Mouse (Mus musculus) spleen, adult 18-20 months (tissue): ENCODE results near the gene St6gal1.
"Not testable (repeated sequence)": the region's sequence is repeated elsewhere in the genome, so short reads cannot be mapped to it uniquely, and the experiment has no call there.

ENCODE experiments used
- DNase-seq, 2 experiments: peaks; one replicate each; pipeline ENCODE4 v3.0.0; 2022; ENCODE audit warnings: mixed read lengths in 2 of 2

Gene St6gal1

DNA sequence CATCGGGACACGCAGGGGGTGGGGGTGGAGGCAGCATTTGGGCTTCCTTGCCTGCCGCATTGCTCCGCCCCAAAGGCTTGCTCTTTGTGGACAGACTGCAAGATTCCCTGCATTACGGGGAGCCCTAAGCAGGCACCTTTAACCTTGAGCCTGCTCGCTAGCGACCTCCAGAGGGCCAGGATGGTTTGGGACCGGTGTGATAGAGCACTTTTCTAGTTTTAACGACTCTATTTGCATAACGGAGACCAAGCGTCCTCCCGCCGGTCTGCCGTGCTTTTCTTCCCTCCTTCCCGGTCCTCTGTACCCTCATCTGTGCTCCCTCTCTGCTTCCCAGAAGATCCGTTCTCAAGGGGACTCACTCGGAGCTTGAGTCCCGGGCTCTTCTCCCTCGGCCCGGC, at the start of gene St6gal1:
Gene St6gal1, plus strand, starts transcription at position 70 of the 398 bp plus-strand sequence.
- DNase-seq = peak; percentile 85 to 94

- no peak for DNase-seq
Measured at GRCm38 (mm10) chr16:23174855-23175254, 49.7 kb upstream of the St6gal1 start.

GRCm38 (mm10) chr16:23175956-23176355, 48.6 kb upstream of the St6gal1 start:
- DNase-seq = no peak

- no peak for DNase-seq
Measured at GRCm38 (mm10) chr16:23177856-23178255, 46.7 kb upstream of the St6gal1 start.

- DNase-seq = no peak
Measured at GRCm38 (mm10) chr16:23178796-23179195, 45.7 kb upstream of the St6gal1 start.

GRCm38 (mm10) chr16:23179436-23179835, 45.1 kb upstream of the St6gal1 start:
- DNase-seq = not testable (repeated sequence)

DNA sequence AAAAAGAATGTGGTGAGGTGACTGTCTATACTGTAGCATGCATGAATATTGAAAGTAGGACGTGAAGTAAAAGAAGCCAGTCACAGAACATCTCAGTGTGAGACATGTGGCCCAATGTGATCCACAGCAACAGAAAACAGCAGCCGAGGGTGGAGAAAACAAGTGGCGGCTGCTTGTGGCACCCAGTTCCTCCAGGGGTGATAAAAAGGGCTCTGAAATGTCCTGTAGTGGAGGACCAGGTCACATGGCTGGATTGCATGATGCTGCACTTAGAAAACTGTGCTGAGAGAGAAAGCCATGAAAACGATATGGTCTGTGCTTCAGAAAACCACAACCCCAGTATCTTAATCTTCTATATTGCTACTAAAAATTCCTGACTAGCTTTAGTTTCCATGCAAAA, 43.5 kb upstream of the St6gal1 start:
- DNase-seq = no peak

DNA sequence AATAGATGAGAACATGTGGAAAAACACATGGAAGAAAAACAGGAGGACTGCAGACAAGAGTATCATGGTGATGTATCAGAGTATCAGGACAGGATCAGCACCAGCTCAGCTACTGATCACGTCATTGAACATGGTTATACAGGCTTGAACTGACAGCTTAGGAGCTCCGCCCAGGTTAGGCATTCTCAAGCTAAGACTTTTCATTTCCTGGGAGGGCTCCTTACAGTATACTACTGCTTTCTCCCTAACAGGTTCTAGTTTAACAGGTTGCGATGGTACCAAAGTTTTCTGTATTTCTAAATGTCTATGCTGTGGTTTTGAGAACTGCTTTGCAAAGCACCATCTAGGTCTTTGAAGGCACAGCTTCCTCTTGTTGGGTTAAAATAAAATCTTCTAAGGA, 43.1 kb upstream of the St6gal1 start:
- no peak for DNase-seq

GRCm38 (mm10) chr16:23181942-23182597, 42.5 kb upstream of the St6gal1 start:
- DNase-seq = no peak

GRCm38 (mm10) chr16:23185824-23186223, 38.7 kb upstream of the St6gal1 start:
- DNase-seq = no peak

GRCm38 (mm10) chr16:23186418-23186817, 38.1 kb upstream of the St6gal1 start:
- no peak for DNase-seq

- no peak for DNase-seq
Measured at GRCm38 (mm10) chr16:23187983-23188382, 36.6 kb upstream of the St6gal1 start.

DNA sequence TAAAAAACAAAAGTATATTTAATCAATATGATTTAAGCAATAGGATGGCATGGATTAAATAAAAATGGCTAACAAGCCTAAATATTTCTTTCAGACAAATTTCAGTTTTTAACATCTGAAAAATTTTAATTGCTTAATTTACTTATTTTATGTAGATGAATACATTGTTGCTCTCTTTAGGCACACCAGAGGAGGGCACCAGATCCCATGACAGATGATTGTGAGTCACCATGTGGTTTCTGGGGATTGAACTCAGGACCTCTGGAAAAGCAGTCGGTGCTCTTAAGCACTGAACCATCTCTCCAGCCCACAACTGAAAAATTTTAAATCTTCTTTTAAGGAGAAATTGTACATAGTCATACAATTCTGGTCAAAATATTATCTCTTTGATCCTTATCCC, 34.9 kb upstream of the St6gal1 start:
- DNase-seq = no peak

- no peak for DNase-seq
Measured at GRCm38 (mm10) chr16:23191560-23192242, 32.8 kb upstream of the St6gal1 start.

DNA sequence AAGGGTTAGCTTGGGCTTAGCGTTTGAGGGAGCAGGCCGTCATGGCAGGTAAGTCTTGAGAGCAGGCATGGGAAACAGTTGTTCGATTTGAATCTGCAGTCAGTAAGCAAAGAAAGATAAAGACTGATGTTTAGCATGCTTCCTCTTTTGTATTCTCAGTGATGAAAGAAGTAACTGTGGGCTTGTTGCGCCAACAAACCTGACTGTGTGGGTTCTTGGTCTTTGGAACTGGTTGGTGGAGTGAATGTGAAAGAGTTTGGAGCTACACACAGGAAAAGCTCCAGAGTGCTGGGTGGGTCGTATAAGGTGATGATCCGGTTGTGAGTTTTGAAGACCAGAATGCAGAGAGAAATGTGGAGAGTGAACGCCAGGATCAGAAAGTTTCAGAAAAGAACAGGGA, 28.9 kb upstream of the St6gal1 start:
- no peak for DNase-seq

DNA sequence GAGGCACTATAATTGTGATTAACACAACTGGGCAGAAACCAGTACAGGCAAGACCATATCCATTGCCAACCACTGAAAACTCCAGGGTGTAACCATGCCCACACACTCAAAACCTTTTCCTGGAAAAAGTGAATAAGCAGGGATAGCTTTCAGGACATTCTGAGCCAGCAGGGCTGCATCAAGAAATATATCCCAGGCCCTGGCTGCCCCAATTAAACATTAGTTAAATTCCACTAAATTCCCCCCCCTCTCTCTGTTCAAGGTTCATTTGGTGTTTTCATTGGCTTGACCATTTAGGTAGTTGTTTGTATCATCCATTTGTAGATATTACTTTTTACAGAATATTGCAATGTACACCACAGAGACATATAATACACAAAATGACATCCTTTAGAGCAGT, 28.2 kb upstream of the St6gal1 start:
- DNase-seq = no peak

DNA sequence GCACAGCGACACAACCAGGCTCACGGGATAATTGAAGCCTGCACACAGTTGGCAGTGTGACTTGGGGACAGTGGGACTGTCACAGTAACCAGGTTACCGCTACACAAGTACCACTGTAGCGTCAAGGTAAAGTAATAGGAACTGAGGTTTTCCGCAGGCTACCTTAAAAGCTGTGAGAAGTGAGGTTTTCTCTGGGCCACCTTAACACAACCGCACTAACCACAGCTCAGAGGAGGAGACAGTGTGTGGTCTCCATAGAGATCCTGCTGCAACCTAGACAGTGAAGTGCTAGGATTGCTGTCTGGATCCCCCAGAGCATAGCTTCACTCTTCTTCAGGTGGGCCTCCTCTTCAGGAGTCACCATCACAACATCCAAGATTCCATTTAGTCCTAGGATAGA, 27.7 kb upstream of the St6gal1 start:
- DNase-seq = no peak

DNA sequence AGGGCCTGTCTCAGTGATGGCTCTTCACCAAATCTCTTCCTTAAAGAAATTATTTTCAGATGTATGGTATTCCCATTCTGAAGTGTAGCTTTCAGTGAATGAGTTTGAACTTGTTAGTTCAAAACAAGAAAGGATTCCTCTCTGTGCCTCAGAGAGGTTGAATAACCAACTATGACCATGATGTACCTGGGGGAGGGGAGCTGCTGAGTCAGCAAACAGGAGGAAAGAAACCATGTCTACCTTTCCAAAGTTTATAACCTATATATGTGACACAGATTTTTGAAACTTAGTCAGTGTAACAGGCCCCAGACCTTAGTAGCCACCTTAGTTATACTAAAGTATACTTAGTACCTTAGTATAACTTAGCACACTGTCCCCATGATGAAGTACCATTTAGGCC, 23.0 kb upstream of the St6gal1 start:
- DNase-seq = no peak

DNA sequence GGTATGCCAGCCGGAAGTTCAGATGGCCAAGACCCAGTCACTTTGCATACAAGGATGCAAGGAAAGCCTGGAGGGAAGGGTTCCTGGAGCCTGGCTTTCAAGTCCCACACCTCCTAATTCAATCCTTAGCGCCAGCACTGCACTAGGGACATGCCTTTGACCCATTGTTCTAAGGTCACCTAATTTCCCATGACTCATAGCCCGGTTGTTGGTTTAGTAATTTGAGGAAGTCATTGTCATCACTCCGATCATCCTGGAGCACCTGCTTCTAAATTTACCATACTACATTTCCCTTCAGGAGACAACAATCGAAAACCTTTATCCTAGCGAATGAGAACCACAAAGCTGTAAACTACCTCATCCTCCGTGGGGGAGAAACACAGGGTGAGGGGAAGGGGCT, 10.2 kb upstream of the St6gal1 start:
- no peak for DNase-seq

GRCm38 (mm10) chr16:23215241-23215900, 9.2 kb upstream of the St6gal1 start:
- no peak for DNase-seq

- DNase-seq = no peak
Measured at GRCm38 (mm10) chr16:23216366-23216765, 8.2 kb upstream of the St6gal1 start.

DNA sequence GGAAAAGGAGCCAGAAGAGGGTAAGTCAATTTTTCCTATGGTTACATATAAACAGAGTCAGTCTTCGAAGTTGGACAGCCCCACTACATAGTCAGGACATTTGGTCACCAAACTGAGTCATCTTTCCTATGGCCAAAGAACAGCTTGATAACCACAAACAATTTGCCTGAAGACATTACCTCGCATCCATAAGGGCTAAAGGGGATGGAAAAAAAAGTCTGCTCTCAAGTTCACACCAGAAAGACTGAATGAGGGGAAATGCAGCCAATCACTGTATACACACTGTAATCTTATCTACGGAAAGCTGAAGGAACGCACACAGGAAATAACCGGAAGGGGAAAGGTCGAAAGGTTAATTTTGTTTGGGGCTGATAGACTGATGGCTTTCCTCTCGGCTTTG, 6.2 kb upstream of the St6gal1 start:
- DNase-seq = no peak

- DNase-seq = no peak
Measured at GRCm38 (mm10) chr16:23223166-23223870, 1.2 kb upstream of the St6gal1 start.
